Mouse (Mus musculus): Measurements from ENCODE around the gene Clec2d.
"Not testable (repeated sequence)": the region's sequence is repeated elsewhere in the genome, so short reads cannot be mapped to it uniquely, and the experiment has no call there.

Clec2d gene

DNA sequence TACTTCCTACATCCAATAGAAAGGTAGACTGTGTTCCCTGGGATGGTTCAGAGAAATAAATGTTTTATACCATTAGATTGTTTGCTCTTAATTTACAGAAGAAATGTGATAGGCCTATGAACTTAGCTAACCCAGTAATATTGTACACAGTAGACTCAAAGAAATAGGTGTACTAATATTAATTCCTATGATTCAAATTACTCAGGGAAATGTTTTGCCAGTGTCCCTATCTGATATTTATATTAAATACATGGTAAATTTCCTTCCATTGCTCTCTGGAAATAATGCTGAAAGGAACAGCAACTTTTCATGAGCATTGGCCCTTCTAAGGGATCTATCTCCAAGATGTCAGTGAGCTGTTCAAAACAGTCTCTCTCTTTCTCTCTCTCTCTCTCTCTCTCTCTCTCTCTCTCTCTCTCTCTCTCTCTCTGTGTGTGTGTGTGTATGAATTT is 6.8 kb downstream of the Clec2d start:
- DNase-seq (ENCODE audit: low spot score in 2 of 2): no peak

- DNase-seq (ENCODE audit: low spot score in 2 of 2): not testable (repeated sequence)
Observed at GRCm38 (mm10) chr6:129187816-129188215, 7.4 kb downstream of the Clec2d start.

GRCm38 (mm10) chr6:129193431-129193830 is 13.0 kb downstream of the Clec2d start:
- no peak for DNase-seq (ENCODE audit: low spot score in 2 of 2)

- DNase-seq (ENCODE audit: low spot score in 2 of 2): not testable (repeated sequence)
Observed at GRCm38 (mm10) chr6:129200066-129200465, 19.7 kb downstream of the Clec2d start.

DNA sequence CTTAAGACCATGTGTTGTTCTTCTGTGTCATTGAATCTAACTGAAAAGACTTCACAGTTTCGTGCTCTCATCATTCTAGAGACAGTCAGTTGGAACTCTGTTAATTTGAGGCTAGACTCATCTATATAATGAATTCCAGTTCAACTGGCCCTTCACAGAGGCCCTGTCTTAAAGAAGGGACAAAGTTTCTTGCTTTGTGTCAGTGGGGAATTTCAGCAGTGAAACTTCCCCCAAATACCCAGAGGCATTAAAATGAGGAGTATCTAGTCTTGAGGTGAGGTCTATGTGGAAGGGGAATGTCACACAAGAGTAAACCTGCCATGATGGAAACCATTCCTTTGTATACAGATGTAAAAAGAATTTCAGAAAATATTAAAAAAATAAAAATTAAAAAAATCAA is 21.9 kb downstream of the Clec2d start:
- no peak for DNase-seq (ENCODE audit: low spot score in 2 of 2)

- no peak for DNase-seq (ENCODE audit: low spot score in 2 of 2)
Observed at GRCm38 (mm10) chr6:129204342-129204741, 23.9 kb downstream of the Clec2d start.

GRCm38 (mm10) chr6:129204838-129205237 is 24.4 kb downstream of the Clec2d start:
- DNase-seq (ENCODE audit: low spot score in 2 of 2): no peak

DNA sequence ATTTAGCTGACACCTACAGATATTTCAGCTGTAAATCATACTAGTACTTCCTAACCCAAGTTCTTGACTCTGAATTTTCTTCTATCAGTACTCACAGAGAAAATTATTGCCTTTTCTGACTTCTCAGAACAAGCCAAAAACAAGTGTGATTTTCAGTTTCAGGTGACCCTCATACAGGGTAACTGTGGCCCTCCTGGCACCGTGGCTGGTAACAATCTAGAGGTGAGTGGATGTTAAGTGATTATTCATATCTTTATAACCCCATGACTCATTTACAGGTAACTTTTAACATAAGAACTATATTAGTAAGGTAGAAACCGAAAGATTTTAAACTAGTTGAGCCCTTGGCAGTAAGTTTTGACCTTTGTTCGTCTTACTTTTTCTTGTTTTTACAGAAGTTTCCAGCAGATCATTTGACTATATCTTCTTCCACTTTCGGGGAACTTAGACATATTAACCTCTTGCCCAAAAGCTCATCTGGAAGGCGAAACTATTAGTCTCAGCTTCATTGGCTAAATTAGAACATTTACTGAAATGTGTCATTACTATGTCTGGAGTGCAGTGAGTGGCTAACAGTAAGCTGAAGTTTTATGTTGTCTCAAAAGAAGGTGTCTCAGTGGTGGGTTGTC is 28.6 kb downstream of the Clec2d start:
- DNase-seq (ENCODE audit: low spot score in 2 of 2): no peak

DNA sequence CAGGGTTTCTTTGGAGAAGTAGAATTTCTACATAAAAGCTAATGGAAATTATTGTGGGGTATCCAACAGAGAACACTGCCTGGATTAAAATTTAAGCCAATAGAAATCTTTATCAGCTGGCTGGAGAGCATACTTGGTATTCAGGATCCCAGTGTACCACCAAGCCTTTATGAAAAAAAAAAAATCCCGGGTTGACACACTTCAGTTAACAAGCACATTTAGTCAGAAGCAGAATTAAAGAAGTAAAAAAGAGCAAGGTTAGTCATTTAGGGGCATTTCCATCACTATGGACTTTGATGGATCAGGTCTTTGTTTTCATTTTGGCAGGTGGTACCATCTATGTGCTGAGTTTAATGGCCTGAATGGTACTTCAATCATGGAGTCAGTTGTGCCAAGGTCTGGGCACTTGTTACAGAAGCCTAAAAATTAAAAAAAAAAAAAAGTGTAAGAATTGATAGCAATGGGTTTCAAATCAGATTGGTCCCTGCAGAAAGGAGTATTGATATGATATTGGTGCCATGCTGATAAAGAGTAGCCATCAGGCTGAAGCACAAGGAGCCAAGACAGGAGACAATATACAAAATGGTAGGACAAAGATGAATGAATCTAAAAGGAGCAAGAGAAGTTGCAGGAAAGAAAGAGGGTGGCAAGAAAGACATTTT is 29.5 kb downstream of the Clec2d start:
- no peak for DNase-seq (ENCODE audit: low spot score in 2 of 2)

GRCm38 (mm10) chr6:129210447-129210790 is 30.0 kb downstream of the Clec2d start:
- no peak for DNase-seq (ENCODE audit: low spot score in 2 of 2)

DNA sequence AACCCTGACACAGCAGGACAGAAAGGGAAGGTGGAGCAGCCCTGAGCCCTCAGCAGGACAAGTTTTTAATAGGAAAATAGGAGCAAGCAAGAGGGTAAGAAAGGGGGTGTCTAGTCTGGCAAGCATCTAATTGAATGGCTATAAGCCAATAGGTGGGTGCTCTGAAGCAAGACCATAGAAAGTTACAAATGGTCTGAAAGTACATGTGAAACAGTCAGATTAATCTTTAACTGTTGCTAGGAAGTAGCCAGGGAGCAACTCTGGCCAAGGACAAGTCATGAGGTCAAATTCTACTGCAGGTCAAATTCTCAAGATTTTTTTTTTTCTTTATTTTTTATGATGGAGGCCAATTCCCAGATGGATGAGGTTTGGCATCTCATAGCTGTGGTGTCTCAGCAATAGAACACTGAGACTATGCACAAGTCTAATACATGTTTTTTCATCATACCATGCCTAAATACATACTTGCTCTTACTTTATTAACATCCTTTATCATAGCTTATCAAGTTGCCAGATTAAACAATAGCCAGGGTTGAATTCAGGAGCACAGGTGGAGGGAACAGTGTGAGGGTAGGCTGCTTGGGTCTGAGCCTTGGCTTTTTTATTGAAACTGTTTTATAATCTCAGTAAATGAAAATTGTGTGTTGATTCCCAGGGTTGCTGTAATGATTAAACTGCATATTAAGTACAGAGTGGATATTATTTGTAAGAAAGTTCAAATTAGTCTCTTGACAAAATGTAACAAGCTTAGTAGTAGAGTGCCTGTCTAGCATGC is 32.2 kb downstream of the Clec2d start:
- no peak for DNase-seq (ENCODE audit: low spot score in 2 of 2)

GRCm38 (mm10) chr6:129213497-129213896 is 33.1 kb downstream of the Clec2d start:
- no peak for DNase-seq (ENCODE audit: low spot score in 2 of 2)

DNA sequence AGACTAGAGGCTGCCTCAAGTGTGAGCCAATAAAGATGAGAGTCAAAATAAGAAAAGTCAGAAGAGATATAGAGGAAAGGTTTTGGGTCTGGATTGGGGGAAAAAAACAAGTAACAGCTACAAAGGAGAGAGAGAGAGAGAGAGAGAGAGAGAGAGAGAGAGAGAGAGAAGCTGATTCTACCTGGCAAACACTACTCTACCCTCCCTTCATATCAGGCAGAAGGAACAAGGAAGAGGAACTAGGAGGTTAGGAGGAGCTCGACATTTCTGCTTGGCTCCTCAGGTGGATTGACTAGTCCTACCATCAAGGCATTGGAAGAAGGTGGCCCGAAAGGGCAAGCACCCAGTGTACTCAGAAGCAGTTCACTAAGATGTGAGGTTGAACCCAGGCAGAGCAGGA is 33.8 kb downstream of the Clec2d start:
- no peak for DNase-seq (ENCODE audit: low spot score in 2 of 2)

- DNase-seq (ENCODE audit: low spot score in 2 of 2): no peak
Observed at GRCm38 (mm10) chr6:129215053-129215452, 34.6 kb downstream of the Clec2d start.

DNA sequence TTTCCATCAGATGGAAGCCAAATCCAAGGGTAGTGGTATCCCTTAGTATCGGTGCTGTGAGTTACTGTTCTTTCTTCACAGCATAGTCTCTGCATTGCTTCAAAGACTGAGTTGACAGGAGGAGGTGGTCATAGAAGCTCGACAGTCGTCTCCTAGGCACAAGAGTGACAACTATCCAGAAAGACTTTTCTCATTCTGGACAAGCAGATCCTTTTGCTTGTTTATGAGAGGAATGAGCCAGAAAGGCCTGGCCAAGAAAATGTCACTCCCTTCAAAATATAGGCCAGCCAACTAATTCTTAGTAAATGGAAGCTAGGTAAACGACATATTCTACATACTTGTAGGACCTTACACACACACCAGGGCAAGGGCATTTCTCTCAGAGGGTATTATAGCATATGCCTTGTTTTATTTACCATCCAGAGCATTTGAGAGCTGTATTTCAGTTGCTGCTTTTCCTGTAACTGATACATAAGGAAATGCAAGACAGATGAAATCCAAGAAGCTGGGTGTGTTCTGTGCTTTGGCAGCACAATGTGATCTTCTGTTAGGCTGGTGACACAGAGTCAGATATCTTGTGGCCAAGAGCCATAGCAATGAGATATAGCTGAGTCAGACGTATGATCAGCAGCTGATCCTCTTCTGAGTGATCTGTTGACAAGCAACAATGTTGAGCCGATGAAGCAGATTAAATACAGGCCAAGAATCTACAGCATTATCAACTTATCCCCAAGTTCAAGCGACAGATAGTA is 35.6 kb downstream of the Clec2d start:
- DNase-seq (ENCODE audit: low spot score in 2 of 2): no peak

- no peak for DNase-seq (ENCODE audit: low spot score in 2 of 2)
Observed at GRCm38 (mm10) chr6:129216721-129217230, 36.4 kb downstream of the Clec2d start.

DNA sequence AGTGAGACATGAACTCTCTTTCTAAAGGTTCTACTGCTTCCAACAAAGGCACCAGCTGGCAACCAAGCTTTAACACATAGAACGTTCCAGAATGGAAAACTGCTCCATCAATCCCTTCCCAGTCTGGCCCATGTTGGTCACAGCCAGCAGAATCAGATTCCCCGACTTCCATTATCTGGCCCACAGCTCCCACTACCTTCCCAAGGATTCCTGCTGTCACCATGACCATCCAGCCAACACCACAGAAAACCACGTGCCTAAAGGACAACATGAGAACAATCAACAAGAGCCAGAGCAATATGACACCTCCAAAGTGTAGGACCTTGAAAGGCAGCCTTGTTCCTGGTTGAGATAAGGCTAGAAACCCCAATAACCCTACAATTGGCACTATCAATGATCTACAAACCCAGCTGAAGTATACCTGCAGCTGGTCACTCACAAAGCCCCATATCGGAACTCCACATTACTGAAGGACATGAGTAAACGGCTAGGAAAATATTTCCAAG is 37.8 kb downstream of the Clec2d start:
- DNase-seq (ENCODE audit: low spot score in 2 of 2): no peak

DNA sequence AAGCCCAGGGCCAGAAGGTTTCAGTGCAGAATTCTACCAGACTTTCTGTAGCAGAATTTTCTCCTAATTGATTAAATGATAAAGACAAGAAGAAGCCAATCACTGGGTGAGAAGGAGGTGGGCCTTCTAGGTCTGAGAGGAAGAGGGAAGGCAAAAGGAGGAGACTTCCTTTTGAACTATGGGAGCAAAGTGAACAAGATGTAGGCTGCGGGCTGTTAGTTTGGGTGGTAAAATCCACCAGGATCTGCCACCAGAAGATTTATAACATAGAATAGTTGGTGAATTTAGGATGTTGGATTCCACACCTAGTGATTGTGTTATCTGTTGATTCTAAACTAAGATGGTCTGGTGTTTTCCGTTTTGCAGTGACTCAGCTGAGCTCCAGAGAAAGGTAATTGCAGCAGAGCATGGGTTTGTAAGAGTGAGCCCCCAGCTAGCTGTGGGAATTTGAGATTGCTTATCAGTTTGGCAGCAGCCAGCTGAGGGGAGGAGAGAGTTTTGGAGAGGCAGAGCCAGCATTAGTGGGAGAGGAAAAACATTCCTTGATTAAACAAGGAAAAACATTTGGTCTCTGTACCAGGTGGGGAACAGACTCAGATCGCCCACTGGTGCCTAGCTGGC is 39.6 kb downstream of the Clec2d start:
- DNase-seq (ENCODE audit: low spot score in 2 of 2): no peak

DNA sequence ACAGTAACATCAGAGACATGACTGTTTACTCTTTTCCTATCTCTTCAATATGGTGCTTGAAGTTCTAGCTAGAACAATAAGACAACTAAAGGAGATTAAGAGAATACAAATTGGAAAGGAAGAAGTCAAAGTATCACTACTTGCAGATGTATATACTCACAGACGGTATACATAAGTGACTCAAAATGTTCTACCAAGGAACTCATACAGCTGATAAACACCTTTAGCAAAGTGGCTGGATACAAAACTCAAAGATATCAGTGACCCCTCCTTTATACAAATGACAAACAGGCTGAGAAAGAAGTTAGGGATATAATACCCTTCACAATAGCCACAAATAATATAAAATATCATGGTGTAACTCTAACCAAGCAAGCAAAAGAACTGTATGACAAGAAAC is 40.6 kb downstream of the Clec2d start:
- no peak for DNase-seq (ENCODE audit: low spot score in 2 of 2)

GRCm38 (mm10) chr6:129222188-129222800 is 41.9 kb downstream of the Clec2d start:
- no peak for DNase-seq (ENCODE audit: low spot score in 2 of 2)

DNA sequence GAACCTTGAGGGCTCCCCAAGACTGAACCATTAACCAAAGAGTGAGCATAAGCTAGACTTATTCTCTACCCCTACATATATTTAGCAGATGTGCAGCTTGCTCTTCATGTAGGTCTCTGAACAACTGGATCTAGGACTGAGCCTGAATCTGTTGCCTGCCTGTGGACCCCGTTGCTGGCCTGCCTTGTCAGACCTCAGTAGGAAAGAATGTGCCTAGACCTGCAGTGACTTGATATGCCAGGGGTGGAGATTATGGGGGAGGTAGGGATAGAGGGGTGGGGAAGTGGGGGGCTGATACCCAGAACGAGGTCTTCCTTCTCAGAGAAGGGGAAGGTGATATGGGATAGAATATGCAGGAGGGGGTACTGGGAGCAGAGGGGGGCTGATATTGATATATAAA is 43.2 kb downstream of the Clec2d start:
- DNase-seq (ENCODE audit: low spot score in 2 of 2): no peak
